Mouse (Mus musculus): ENCODE results near the gene Clasp2. TPM values are rescaled to one million over a fixed set of nuclear protein-coding genes. Genes with fewer than 3 reads are reported as not detected.

The Clasp2 gene
- polyA plus RNA-seq (2017; shearing (Covaris generic)): 19.5 TPM

GRCm38 (mm10) chr9:113741108-113741636 is at the start of gene Clasp2:
Gene Clasp2 (plus strand): TSS chr9:113741473.

GRCm38 (mm10) chr9:113707481-113708360 is 33.6 kb upstream of the Clasp2 start, which contains the start of gene Pdcd6ip:
Gene Pdcd6ip (minus strand): TSS chr9:113708259.

GRCm38 (mm10) chr9:113930534-113931374 is 189.5 kb downstream of the Clasp2 start, which contains the start of gene Ubp1:
Gene Ubp1 (plus strand): TSS chr9:113930934.

Other genes starting within 250 kb of the Clasp2 start
- 167 TPM for gene Pdcd6ip, start 33.2 kb upstream of the Clasp2 start, polyA plus RNA-seq (2017; shearing (Covaris generic))
- gene Ubp1, start 189.5 kb downstream of the Clasp2 start, polyA plus RNA-seq (2017; shearing (Covaris generic)): 71.2 TPM

Data from CD4-positive, CD25-positive, alpha-beta regulatory T cell (primary cell).